Mouse (Mus musculus) v-Abl transformed pro-B cells (cell line): ENCODE results near the gene Rgs7.

Source experiments
- in situ Hi-C, 2 experiments: fragments of 400-800 bp; cut with MboI; formaldehyde crosslinking; loops; one replicate each; pipeline ENCODE4 v1.15.1; 2025; ENCODE audit not compliant: unreplicated experiment in 2 of 2

Rgs7 gene

GRCm38 (mm10) chr1:175491861-175492682 is at the start of gene Rgs7:
Gene Rgs7 (minus strand): TSS chr1:175492500.
- in situ Hi-C loops = no loop called here

- in situ Hi-C loops = no loop called here
Measured at GRCm38 (mm10) chr1:175540700-175541099, 48.4 kb upstream of the Rgs7 start.

GRCm38 (mm10) chr1:175537321-175537720 is 45.0 kb upstream of the Rgs7 start:
- in situ Hi-C loops = no loop called here

- in situ Hi-C loops = no loop called here
Measured at GRCm38 (mm10) chr1:175529858-175530257, 37.6 kb upstream of the Rgs7 start.

GRCm38 (mm10) chr1:175524626-175525294 is 32.5 kb upstream of the Rgs7 start:
- in situ Hi-C loops = no loop called here

GRCm38 (mm10) chr1:175523572-175523971 is 31.3 kb upstream of the Rgs7 start:
- in situ Hi-C loops = no loop called here

- in situ Hi-C loops = no loop called here
Measured at GRCm38 (mm10) chr1:175514543-175514942, 22.2 kb upstream of the Rgs7 start.

GRCm38 (mm10) chr1:175512173-175512572 is 19.9 kb upstream of the Rgs7 start:
- in situ Hi-C loops = no loop called here

GRCm38 (mm10) chr1:175509989-175510388 is 17.7 kb upstream of the Rgs7 start:
- in situ Hi-C loops = no loop called here

- in situ Hi-C loops = no loop called here
Measured at GRCm38 (mm10) chr1:175492683-175493043, 363 bp upstream of the Rgs7 start.

- in situ Hi-C loops = no loop called here
Measured at GRCm38 (mm10) chr1:175491511-175491860, 814 bp downstream of the Rgs7 start.

GRCm38 (mm10) chr1:175485109-175485508 is 7.2 kb downstream of the Rgs7 start:
- in situ Hi-C loops = no loop called here

GRCm38 (mm10) chr1:175473060-175473459 is 19.2 kb downstream of the Rgs7 start:
- in situ Hi-C loops = no loop called here

- in situ Hi-C loops = no loop called here
Measured at GRCm38 (mm10) chr1:175469087-175469788, 23.1 kb downstream of the Rgs7 start.

GRCm38 (mm10) chr1:175464566-175464965 is 27.7 kb downstream of the Rgs7 start:
- in situ Hi-C loops = no loop called here

GRCm38 (mm10) chr1:175462351-175462750 is 29.9 kb downstream of the Rgs7 start:
- in situ Hi-C loops = no loop called here

- in situ Hi-C loops = no loop called here
Measured at GRCm38 (mm10) chr1:175454041-175454636, 38.2 kb downstream of the Rgs7 start.

GRCm38 (mm10) chr1:175448017-175448416 is 44.3 kb downstream of the Rgs7 start:
- in situ Hi-C loops = no loop called here

GRCm38 (mm10) chr1:175442939-175443338 is 49.4 kb downstream of the Rgs7 start:
- in situ Hi-C loops = no loop called here

GRCm38 (mm10) chr1:175442025-175442424 is 50.3 kb downstream of the Rgs7 start:
- in situ Hi-C loops = no loop called here

- in situ Hi-C loops = no loop called here
Measured at GRCm38 (mm10) chr1:175433622-175434204, 58.6 kb downstream of the Rgs7 start.
